Mouse (Mus musculus) hindbrain, embryonic 15.5 days (tissue): ENCODE measurements around the gene Spns3. TPM values are rescaled to one million over a fixed set of nuclear protein-coding genes. Genes with fewer than 3 reads are reported as not detected.

Experiments used
- ATAC-seq: fragments of 200-750 bp; cut with Nextera tagmentation; 2 replicates; pipeline ENCODE4 v1.8.0; 2017; ENCODE audit warnings: low read depth, moderate number of reproducible peaks, moderate TSS enrichment; ENCODE audit not compliant: low FRiP score
- H3K27ac ChIP-seq: fragments of 300-500 bp; sonication (generic); replicated peaks from 2 replicates; pipeline ENCODE4 v1.5.1; 2015; ENCODE audit warnings: mild to moderate bottlenecking, inconsistent platforms
- H3K27me3 ChIP-seq: fragments of 300-500 bp; sonication (generic); 2 replicates; pipeline ENCODE4 v1.6.1; 2015; ENCODE audit warnings: control low read depth, inconsistent platforms
- H3K36me3 ChIP-seq: fragments of 300-500 bp; sonication (generic); 2 replicates; pipeline ENCODE4 v1.6.1; 2015; ENCODE audit warnings: control low read depth, inconsistent platforms
- H3K4me1 ChIP-seq: fragments of 300-500 bp; sonication (generic); replicated peaks from 2 replicates; pipeline ENCODE4 v1.6.1; 2015; ENCODE audit warnings: control low read depth, inconsistent platforms
- H3K4me2 ChIP-seq: fragments of 300-500 bp; sonication (generic); 2 replicates; pipeline ENCODE4 v1.6.1; 2015; ENCODE audit warnings: moderate library complexity, mild to moderate bottlenecking, inconsistent platforms
- H3K4me3 ChIP-seq: fragments of 300-500 bp; sonication (generic); 2 replicates; pipeline ENCODE4 v1.5.1; 2015; ENCODE audit warnings: mild to moderate bottlenecking, inconsistent platforms
- H3K9ac ChIP-seq: fragments of 300-500 bp; sonication (generic); 2 replicates; pipeline ENCODE4 v1.6.1; 2015; ENCODE audit warnings: inconsistent platforms
- H3K9me3 ChIP-seq: fragments of 300-500 bp; sonication (generic); 2 replicates; pipeline ENCODE4 v1.6.1; 2016; ENCODE audit warnings: control low read depth, inconsistent platforms
- WGBS: fragments of 180-500 bp; shearing (Covaris S2); methylation state at CpG from one replicate; pipeline ENCODE4 v1.1.7; 2015; 5-methylcytosine and 5-hydroxymethylcytosine counted together
- polyA plus RNA-seq: library from polyadenylated mRNA; unstranded; fragments of >200 nt; fragmentation: Nextera tagmentation; extraction: Ambion mirVana; gene quantifications from 2 replicates; pipeline ENCODE4 v1.2.1, GENCODE M21; 2015

Spns3 gene
- polyA plus RNA-seq, 1 experiment from 2014 or later: 0.18 TPM

- no peak overlapping the region for H3K4me2 ChIP-seq
- H3K9me3 ChIP-seq: no peaks in the 10 kb centered on the region
- 90% methylated on average over 1 of the region's 1 CpGs for WGBS
- H3K4me3 ChIP-seq: no peak overlapping the region
- H3K4me1 ChIP-seq: peaks cover 14% of the 10 kb centered on the region
- no peak overlapping the region for H3K27ac ChIP-seq
- no peaks in the 10 kb centered on the region for H3K36me3 ChIP-seq
- H3K27me3 ChIP-seq: no peaks in the 10 kb centered on the region
- ATAC-seq: no peak
- H3K9ac ChIP-seq: no peak overlapping the region
Measured at GRCm38 (mm10) chr11:72573819-72574218, 23.5 kb upstream of the Spns3 start.

- H3K27me3 ChIP-seq: no peaks in the 10 kb centered on the region
- peak overlapping the region; percentile 35 for H3K4me3 ChIP-seq
- 0 out of 2 replicates have a peak, but pooled peaks cover 3% of the 10 kb centered on the region for H3K4me1 ChIP-seq
- H3K9ac ChIP-seq: peak overlapping the region; percentile 40
- ATAC-seq: peak; percentile 86
- peak overlapping the region; percentile 56 for H3K4me2 ChIP-seq
- H3K36me3 ChIP-seq: no peaks in the 10 kb centered on the region
- no peaks in the 10 kb centered on the region for H3K9me3 ChIP-seq
- H3K27ac ChIP-seq: 0 out of 2 replicates have a peak overlapping the region, but pooled peaks have one; percentile 15
- 4% methylated on average over 18 of the region's 18 CpGs for WGBS
Measured at GRCm38 (mm10) chr11:72570319-72570979, 20.1 kb upstream of the Spns3 start.

- H3K9me3 ChIP-seq: no peaks in the 10 kb centered on the region
- no peak overlapping the region for H3K27ac ChIP-seq
- WGBS: 71% methylated on average over 11 of the region's 11 CpGs
- H3K4me2 ChIP-seq: peak overlapping the region; percentile 56
- ATAC-seq: no peak
- no peak overlapping the region for H3K9ac ChIP-seq
- H3K36me3 ChIP-seq: no peaks in the 10 kb centered on the region
- H3K4me1 ChIP-seq: 0 out of 2 replicates have a peak, but pooled peaks cover 3% of the 10 kb centered on the region
- H3K4me3 ChIP-seq: peak overlapping the region; percentile 35; the same call in 1 of the 2 replicates
- no peaks in the 10 kb centered on the region for H3K27me3 ChIP-seq
Measured at GRCm38 (mm10) chr11:72569671-72570318, 19.5 kb upstream of the Spns3 start.

- Histone ChIP-seq H3K27me3 (no peaks in the 10 kb centered on the region), H3K36me3 (no peaks in the 10 kb centered on the region), H3K4me2 (no peak overlapping the region), H3K9ac (no peak overlapping the region), H3K4me1 (0 out of 2 replicates have a peak, but pooled peaks cover 3% of the 10 kb centered on the region), H3K27ac (no peak overlapping the region), H3K9me3 (no peaks in the 10 kb centered on the region), H3K4me3 (no peak overlapping the region)
- WGBS: 66% methylated on average over 8 of the region's 8 CpGs
- no peak for ATAC-seq
Measured at GRCm38 (mm10) chr11:72569051-72569450, 18.7 kb upstream of the Spns3 start.

GRCm38 (mm10) chr11:72566816-72567338 is 16.6 kb upstream of the Spns3 start:
- 42% methylated on average over 9 of the region's 10 CpGs for WGBS
- no peak overlapping the region for H3K4me2 ChIP-seq

GRCm38 (mm10) chr11:72566304-72566703 is 16.0 kb upstream of the Spns3 start:
- Histone ChIP-seq H3K36me3 (no peaks in the 10 kb centered on the region), H3K9ac (no peak overlapping the region), H3K4me3 (no peak overlapping the region), H3K27me3 (no peaks in the 10 kb centered on the region), H3K9me3 (no peaks in the 10 kb centered on the region), H3K27ac (no peak overlapping the region), H3K4me2 (no peak overlapping the region), H3K4me1 (0 out of 2 replicates have a peak, but pooled peaks cover 3% of the 10 kb centered on the region)
- 84% methylated on average over 7 of the region's 7 CpGs for WGBS
- no peak for ATAC-seq

More at GRCm38 (mm10) chr11:72566816-72567338, 16.6 kb upstream of the Spns3 start:
- H3K27ac ChIP-seq: no peak overlapping the region
- H3K4me3 ChIP-seq: no peak overlapping the region
- H3K27me3 ChIP-seq: no peaks in the 10 kb centered on the region
- H3K9me3 ChIP-seq: no peaks in the 10 kb centered on the region
- no peak for ATAC-seq
- no peak overlapping the region for H3K9ac ChIP-seq
- H3K4me1 ChIP-seq: 0 out of 2 replicates have a peak, but pooled peaks cover 3% of the 10 kb centered on the region
- no peaks in the 10 kb centered on the region for H3K36me3 ChIP-seq

- WGBS: 21% methylated on average over 6 of the region's 6 CpGs
- H3K4me1 ChIP-seq: no peaks in the 10 kb centered on the region
- H3K4me3 ChIP-seq: no peak overlapping the region
- no peaks in the 10 kb centered on the region for H3K9me3 ChIP-seq
- no peaks in the 10 kb centered on the region for H3K27me3 ChIP-seq
- peak; percentile 71 for ATAC-seq
- H3K36me3 ChIP-seq: no peaks in the 10 kb centered on the region
- H3K4me2 ChIP-seq: no peak overlapping the region
- no peak overlapping the region for H3K27ac ChIP-seq
- H3K9ac ChIP-seq: no peak overlapping the region
Measured at GRCm38 (mm10) chr11:72564232-72564807, 14.0 kb upstream of the Spns3 start.

GRCm38 (mm10) chr11:72560661-72561060 is 10.4 kb upstream of the Spns3 start:
- no peaks in the 10 kb centered on the region for H3K27me3 ChIP-seq
- 78% methylated on average over 3 of the region's 3 CpGs for WGBS
- no peak for ATAC-seq

GRCm38 (mm10) chr11:72558155-72558554 is 7.8 kb upstream of the Spns3 start:
- 66% methylated on average over 5 of the region's 5 CpGs for WGBS
- Histone ChIP-seq H3K27me3 (no peaks in the 10 kb centered on the region), H3K4me3 (no peak overlapping the region), H3K9ac (no peak overlapping the region), H3K36me3 (no peaks in the 10 kb centered on the region), H3K9me3 (no peaks in the 10 kb centered on the region), H3K27ac (no peak overlapping the region), H3K4me1 (no peaks in the 10 kb centered on the region), H3K4me2 (no peak overlapping the region)
- no peak for ATAC-seq

More at GRCm38 (mm10) chr11:72560661-72561060, 10.4 kb upstream of the Spns3 start:
- H3K36me3 ChIP-seq: no peaks in the 10 kb centered on the region
- no peaks in the 10 kb centered on the region for H3K9me3 ChIP-seq
- H3K27ac ChIP-seq: no peak overlapping the region
- H3K4me3 ChIP-seq: no peak overlapping the region
- H3K4me1 ChIP-seq: no peaks in the 10 kb centered on the region
- H3K4me2 ChIP-seq: no peak overlapping the region
- H3K9ac ChIP-seq: no peak overlapping the region

- no peak overlapping the region for H3K4me3 ChIP-seq
- H3K9ac ChIP-seq: no peak overlapping the region
- 79% methylated on average over 2 of the region's 2 CpGs for WGBS
- H3K36me3 ChIP-seq: no peaks in the 10 kb centered on the region
- no peaks in the 10 kb centered on the region for H3K9me3 ChIP-seq
- H3K27ac ChIP-seq: no peak overlapping the region
- no peaks in the 10 kb centered on the region for H3K27me3 ChIP-seq
- no peak for ATAC-seq
- no peaks in the 10 kb centered on the region for H3K4me1 ChIP-seq
- H3K4me2 ChIP-seq: no peak overlapping the region
Measured at GRCm38 (mm10) chr11:72556953-72557352, 6.6 kb upstream of the Spns3 start.

- whole genome bisulfite sequencing: 95% methylated on average over 4 of the region's 4 CpGs
- Histone ChIP-seq H3K27me3 (no peaks in the 10 kb centered on the region), H3K4me3 (no peak overlapping the region), H3K9ac (no peak overlapping the region), H3K27ac (no peak overlapping the region), H3K9me3 (no peaks in the 10 kb centered on the region), H3K36me3 (no peaks in the 10 kb centered on the region), H3K4me1 (no peaks in the 10 kb centered on the region), H3K4me2 (no peak overlapping the region)
- ATAC-seq: no peak
Measured at GRCm38 (mm10) chr11:72556470-72556869, 6.2 kb upstream of the Spns3 start.

- no peaks in the 10 kb centered on the region for H3K27me3 ChIP-seq
- no peaks in the 10 kb centered on the region for H3K4me1 ChIP-seq
- 82% methylated on average over 7 of the region's 7 CpGs for WGBS
- no peak overlapping the region for H3K4me3 ChIP-seq
- ATAC-seq: no peak
- no peaks in the 10 kb centered on the region for H3K9me3 ChIP-seq
- no peak overlapping the region for H3K4me2 ChIP-seq
- no peak overlapping the region for H3K9ac ChIP-seq
- H3K36me3 ChIP-seq: no peaks in the 10 kb centered on the region
- H3K27ac ChIP-seq: no peak overlapping the region
Measured at GRCm38 (mm10) chr11:72551531-72552105, 1.3 kb upstream of the Spns3 start.
